Mouse (Mus musculus) neural tube, embryonic 10.5 days (tissue): Measurements from ENCODE around the gene Ednrb.
"Not testable (repeated sequence)": the region's sequence is repeated elsewhere in the genome, so short reads cannot be mapped to it uniquely, and the experiment has no call there.

ENCODE experiments used
- DNase-seq: peaks from one replicate; pipeline ENCODE4 v3.0.0-alpha.2; 2017; ENCODE audit warnings: low spot score; ENCODE audit errors: extremely low spot score

The Ednrb gene

DNA sequence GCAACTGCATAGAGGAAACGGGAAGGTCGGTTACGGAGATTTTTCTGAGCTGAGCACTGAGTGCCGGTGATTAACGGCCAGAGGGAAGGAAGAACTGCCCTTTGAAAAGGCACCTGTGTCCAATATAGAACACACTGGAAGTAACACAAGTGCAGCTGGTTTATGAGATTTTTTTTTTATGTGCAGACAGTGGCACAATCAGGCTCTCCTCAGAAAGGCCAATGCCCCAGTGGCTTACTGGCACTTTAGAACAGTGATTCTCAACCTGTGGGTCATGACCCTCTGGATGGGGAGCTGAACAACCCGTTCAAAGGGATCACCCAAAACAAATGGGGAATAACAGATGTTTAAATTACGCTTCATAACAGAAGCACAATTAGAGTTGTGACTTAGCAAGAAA, 20.7 kb downstream of the Ednrb start:
- DNase-seq: peak; percentile 26

DNA sequence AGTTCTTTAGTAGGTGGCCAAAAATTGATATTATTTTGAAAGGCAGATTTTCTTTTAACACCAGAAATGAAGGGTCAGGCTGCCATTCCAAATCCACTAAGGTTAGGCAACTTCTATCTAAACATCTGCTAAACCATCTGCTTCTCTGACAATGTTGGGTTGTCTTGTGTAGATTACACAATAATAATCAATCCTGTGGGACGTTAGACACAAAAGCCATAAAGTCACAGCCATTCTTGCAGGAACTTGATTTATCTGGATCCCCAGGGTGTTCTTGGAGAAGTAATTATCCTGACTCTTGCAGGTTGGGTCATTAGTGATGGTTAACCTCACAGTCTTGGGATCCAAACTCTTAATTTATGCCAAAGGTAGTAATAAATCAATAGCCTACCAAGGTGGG, 21.6 kb downstream of the Ednrb start:
- no peak for DNase-seq

DNA sequence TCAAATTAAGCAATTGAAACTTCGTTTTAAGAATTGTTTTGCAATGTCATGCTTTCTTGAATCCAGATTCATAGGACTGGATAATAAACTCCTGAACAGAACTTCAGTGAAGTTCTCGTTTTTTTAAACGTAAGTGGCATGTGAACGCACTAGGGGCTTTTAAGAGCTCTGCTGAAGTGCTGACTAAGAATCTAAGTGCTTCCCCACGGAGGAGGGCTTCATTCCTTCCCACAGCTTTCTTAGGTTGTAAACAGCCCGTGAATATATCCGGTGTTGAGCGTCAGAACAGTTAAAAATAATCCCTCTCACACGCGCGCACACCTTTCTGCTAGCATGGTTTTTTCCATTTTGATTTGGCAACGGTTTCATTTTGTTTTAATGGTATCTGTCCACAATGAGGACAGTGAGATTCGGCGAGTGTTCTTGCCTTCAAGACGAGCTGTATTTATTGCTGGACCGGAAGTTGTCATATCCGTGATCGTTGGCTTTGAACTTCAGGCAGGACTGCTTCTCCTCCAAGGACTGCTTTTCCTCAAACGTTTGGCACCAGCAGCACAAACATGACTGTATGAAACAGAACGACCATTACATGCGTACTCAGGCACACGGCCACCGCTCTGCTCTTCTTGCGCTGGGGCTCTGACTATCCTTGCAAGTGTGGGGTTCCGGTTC, 27.4 kb downstream of the Ednrb start:
- no peak for DNase-seq

DNA sequence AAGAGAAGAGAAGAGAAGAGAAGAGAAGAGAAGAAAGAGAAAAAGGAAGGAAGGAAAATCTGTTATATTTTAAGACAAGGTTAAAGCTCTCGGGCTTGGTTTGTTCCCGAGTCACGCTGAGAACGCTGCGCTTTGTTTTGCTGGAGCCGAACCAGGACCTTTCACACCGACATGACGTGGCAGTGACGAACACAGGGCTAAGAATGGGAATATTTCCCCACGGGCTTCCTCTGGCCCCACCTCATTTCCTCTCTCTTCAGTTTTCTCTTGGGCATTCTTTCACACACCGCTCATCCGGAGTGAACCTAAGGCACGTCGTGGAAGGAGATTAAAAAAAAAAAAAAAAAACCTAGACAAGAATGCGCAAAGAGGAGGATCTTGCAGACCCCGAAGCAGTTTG, 28.7 kb downstream of the Ednrb start:
- no peak for DNase-seq

DNA sequence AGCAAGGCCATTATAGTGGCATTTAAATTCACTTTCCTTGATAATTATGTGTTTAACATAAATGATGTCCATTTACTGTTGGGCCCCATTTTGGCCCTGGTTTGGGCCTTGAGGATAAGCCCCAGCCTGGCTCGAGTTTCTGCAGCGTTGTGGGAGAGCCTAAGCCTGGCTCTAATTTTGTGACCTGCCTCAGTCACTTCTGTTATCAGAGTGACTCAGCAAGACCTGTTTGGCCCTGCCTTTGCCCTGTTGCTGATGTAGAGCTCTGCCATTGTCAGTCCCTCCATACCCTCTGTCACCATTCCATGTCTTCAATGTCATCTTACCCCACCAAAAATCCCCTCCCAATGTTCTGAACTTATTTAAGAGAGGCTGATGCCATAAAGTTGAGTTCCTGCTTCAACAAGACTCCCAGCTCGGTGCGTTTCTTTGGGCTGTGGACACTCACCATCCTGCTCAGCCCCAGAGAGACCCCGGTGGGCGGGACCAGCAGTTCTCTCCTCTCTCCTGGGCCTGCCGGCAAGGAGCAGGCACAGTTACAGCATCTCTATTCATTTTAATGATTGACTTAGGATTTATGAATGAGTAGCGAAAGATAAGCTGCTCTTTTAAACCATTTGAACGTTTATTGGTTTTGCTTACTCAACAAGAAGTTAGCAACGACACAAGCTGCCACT, 30.0 kb downstream of the Ednrb start:
- no peak for DNase-seq

DNA sequence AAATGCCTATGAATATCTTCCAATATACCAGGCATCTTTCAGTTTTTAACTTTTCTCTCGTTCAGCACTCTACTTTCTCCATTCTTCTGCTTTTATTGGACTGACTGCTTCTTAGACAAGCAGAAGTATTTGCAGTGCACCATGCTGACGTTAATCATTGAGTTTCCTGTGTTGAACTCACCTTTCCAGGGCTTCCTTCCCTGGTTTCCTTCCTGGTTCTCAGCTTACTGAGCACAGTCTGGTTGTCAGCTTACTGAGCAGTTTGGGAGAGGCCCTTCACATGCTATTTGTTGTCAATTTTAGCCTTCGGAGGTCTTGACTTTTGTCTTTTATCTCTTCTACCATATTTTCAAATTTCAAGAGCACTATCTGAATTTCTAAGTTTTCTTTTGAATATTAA, 31.0 kb downstream of the Ednrb start:
- no peak for DNase-seq

DNA sequence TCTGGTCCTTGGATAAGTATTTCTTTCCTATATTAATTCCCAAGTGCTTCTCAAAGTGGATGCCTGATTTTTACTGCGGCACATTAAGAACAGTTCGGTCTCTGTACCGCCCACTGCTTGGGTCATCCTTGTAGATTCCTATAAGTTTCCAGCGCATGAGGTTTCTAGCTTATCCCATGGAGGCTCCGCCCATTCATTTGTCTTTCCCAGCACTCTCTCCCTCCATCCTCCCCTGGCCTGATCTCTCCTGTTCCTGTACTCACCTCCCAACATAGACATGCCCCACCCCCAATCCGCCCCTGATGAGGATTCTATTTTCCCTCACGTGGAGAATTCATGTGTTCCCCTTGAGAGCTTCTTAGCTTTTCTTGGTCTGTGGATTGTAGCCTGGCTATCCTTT, 32.9 kb downstream of the Ednrb start:
- no peak for DNase-seq

DNA sequence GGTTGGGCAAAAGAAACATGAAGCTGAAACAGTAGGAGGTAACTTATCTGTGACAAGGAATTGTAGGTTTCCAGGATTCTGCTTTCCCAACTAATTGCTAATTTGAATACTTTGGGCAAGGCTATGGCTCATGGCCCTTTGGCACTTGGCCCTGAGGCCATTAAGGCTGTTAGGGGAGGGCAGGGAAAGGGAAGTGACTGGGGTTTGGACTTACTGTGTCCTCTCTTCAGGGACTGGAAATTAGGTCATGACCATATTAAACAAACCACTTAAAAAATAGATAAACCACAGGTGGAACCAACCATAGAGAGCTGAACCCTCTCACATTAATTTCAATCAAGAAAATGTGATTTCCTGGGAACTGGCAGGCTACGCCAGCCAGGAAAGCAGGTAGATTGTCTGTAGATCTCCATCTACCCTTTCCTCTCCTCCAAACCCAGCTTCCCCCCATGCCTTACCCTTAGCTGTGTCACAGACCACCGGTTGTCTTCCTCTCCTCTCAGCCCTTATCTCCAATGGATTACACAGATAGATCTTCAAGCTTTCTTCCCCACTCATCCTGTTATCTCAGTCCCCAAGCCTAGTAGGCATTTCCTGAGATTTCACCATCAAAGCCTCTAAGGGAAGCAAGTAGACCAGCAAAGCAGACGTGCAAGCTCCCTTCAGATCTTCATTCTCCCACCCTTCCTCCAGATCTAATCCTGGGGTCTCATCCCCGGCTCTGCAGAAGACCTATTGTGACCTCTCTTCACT, 40.1 kb downstream of the Ednrb start:
- DNase-seq: no peak

DNA sequence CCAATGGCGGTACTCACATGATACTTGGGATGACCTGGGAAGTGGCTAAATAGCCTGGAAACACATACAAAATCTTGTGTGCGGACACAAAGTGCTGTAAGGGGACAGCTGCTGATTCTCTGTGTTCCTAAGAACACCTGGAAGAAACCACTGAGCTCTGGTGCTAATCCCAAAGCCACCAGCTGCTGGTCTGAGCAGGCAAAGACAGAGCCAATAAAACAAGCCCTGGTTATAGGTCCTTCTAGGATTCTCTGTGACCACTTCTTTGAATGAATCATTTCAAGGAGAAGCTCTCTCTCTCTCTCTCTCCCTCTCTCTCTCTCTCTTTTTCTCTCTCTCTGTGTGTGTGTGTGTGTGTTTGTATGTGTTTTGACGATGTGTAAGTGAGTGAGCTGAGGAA, 47.1 kb downstream of the Ednrb start:
- DNase-seq: no peak

DNA sequence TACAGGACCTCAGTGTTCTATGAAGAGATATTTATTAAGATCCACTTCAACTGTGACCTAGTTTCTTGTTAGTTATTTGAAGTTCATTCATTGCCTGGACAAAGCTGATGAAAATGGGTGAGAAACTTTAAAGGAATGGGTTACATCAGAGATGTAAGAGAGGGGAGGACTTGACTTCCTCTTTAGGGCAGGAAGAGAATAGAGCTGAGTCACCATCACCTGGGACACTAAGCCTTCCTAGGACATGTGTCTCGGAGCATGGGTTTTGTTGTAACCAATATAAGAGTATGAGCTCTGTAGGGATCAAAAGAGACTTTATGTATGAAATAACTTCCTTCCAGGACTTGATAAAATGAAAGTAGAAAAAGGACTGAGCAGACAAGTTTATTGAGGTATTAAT, 48.6 kb downstream of the Ednrb start:
- DNase-seq: no peak

DNA sequence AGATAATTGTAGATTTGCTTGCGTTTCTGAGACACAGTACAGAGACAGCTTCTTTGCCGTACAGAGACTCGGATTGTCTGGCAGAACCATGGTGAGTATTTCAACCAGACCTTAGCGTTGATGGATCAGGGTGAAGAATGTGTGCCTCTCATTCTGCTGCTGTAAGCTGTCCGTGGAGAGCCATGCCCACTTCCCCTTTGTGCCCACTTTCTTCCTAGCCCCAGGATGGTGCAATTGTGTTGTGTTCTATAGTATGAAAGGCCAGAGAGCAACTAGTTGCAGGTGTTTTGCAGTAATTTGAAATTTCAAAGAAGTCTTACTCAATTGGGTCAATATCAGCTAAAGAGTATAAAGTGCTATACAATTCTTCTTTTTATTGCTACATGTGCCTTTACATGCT, 50.8 kb downstream of the Ednrb start:
- DNase-seq: no peak

DNA sequence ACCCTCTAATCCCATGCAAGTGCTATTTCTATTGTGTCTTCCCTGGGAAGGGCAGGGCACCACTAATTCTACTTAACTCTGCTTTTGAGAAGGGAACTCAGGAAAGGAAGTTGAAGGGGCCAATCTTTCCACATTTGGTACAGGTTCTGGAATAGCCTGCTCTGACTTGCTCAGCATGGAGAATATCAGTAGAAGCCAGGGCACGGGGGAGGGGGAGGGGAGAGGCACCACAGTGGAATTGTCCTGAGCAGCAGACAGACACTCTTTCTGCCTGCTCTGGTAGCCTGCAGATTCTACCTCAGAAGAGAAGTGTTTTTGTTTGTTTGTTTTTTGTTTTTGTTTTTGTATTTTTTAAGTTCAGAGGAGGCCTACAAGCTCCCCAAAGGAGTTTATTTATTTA, 51.5 kb downstream of the Ednrb start:
- no peak for DNase-seq

DNA sequence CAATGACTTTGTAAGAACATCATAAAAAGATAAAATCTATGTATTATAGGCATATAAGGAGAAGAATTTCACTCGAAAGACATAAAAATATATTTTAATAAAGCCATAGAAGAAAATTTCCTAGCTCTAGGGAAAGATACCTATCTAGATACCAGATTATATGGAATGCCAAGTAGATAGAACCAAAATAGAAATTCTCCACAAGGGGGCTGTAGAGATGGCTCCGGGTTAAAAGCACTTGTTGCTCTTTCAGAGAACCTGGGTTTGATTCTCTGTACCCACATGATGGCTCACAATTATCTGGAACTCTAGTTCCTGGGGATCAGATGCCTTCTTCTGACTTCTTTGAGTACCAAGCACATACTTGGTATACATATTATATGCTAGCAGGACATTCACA, 56.7 kb downstream of the Ednrb start:
- DNase-seq: no peak

DNA sequence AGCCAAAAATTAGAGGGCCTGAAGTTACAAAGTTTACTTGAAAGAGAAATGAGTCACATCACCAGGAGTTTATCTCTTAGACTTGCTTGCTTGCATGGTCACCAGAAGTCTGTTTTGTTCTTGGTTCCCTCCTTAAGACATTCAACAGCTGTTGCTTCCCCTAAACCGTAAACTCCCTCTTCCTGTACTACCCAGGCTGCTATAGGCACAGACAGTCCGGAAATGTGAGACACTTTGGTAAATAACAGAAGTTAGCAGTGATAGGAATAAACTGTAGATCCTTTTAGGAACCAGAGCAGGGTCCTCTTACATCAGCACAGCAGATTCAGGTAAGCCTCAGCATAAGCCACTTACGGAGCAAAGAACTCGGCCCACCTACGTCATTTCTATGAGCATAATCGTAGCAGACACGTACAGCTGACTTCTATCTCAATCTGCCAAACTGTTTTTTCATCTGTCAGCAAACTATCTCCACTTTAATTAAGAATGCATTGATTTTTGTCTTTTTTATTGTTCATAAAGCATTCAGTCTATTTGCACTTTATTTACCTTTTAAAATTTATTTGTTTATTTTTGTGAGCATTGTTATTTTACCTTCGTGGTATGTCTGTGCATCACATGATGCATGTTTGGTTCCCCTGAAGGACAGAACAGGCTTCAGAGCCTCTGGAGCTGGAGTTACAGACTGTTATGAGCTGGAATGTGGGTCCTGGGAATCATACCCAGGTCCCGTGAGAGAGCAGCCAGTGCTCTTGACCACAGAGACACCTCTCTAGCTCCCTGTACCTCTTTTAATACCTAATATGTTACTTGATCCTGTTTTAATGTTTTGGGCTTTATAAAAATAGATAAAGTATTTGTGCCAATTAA, 58.9 kb downstream of the Ednrb start:
- no peak for DNase-seq

DNA sequence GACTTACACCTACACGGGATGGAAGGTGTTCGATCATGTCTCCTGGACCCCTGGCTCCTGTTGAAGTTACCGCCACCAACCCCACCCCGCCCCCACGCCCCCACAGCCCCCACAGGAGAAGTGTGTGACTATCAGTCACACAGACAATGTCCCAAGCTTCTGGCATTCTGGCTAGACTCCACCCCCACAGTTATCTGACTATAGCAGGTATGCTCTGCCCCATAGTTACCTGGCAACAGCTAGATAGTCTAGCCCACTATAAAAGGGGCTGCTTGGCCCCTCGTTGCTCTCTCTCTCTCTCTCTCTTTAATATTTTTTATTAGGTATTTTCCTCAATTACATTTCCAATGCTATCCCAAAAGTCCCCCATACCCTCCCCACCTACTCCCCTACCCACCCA, 63.9 kb downstream of the Ednrb start:
- not testable (repeated sequence) for DNase-seq

DNA sequence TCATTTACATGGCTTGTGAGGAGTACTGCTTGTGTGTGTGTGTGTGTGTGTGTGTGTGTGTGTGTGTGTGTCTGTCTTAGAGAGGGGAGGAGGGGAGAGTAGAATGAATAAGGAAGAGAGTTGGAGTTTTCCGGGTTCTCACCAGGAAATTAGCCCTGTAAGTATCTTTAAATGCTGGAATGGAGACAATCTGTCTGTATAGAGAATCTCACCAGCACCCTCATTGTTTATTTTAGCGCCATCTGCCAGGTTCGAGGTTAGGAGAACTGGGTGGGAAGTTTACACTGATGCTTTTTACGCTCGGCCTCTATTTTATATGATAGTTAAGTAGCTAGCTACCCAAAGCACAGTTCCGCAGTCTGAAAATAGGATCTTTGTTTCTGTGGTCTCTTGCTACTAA, 64.9 kb downstream of the Ednrb start:
- DNase-seq: no peak

DNA sequence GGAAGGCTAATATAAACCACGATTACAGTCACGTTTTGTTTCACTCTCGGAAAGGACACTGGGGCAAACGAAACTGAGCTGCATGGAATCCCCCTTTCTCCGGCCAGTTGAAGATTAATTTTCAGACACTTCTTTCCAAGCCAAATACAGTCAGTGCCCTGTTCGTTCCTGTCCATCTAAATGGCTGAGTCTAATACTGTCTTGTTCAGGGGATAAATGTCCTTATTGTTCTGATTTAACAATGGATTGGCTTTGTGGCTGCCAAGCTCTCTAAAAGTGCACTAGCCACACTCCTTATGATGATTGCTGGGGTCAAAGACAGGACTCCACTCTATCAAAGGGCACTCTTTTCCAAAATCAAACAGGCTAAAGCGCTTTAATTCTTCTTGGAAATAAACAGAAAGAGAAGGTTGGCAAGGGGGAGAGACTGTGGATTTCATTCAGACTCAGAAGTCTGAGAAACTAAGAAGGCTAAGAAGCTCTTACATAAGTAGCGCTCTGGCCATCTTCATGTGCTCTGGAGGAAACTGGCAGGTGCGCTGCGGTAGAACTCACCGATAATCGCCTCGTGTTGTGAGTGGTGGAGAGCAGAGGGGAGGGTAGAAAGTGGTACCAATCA, 65.6 kb downstream of the Ednrb start:
- DNase-seq: peak; percentile 30

DNA sequence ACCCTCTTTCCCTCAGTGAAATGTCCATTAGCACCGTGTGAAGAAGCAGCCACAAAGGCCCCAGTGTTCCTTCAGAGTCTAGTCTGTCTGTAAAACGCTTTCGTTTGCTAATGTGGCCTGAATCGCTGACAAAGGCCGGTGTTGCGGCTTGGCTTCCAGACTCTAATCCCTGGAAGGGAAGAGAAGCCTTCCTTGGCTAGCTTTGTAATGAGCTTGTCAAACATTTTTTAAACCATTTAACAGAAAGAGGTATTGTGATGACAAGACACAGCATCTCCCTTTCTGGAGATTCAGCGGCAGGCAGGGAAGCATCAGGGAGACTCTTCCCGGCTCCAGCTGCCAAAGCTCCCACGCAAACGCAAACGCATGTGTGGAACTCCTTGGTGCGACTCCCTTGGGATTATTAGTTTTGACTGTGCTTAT, 66.2 kb downstream of the Ednrb start:
- DNase-seq: peak; percentile 47

DNA sequence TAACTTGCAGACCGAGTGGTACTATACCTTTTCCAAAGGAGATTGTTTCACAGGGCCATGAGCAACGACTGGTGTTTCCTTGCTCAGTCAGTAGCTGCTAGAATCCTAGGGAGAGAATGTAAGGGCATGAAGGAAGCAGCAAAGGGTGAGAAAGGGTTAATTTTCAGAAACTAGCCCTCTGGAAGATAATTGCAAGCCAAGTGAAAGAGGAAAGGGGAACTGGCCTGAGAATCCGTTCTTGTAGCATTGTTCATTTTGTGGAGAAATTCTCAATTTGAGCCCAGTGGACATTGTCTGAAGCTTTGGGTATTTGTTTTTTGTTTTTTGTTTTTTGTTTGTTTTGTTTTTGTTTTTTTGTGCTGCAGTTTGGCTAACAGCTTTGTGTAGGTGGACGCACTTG, 66.8 kb downstream of the Ednrb start:
- no peak for DNase-seq

DNA sequence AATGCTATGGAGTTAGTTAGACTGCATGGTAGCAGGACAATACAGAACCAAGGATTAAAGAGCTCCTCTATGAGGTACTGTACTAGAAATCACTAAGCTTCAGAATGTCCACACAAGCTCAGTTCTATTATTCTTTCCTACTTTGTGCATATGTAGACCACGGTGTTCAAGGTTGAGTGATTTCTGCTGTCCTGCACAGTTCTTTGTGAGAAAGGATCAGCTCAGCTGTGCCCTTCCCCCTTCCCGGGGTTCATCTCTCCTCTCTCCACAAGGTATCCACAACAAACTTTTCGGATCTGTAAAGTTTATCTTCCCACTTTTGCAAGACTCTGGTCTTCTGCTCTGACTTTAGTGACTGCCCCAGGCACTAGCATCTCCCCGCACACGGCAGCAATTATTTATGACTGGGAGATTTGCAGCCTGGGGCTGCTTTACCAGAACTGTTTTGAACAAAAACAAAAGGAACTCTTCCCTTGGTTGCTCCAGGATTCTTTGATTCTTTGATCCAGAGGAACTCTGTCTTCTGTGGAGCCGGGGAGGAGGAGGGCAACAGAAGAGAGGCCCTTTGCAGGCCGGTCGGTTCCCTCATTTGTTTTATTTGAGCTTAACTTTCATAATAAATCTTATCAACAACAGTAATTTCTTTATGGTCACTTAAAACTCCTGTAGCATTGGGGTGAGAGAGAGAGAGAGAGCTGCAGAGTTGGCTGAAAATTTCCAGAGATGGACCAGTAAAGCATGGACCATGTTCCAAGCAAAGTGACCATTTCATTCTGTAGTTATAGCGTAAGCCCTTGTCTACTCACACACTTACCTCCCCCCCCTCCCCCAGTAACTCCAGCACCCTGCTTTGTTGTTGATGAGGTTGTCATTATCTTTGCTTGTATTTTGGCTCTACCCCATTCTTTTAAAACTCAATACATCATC, 74.6 kb downstream of the Ednrb start:
- DNase-seq: no peak
